Mouse (Mus musculus) CD4-positive, CD25-positive, alpha-beta regulatory T cell, adult 2 months (primary cell): ENCODE results near the gene Myoz2.

Source experiments
- DNase-seq: peaks from one replicate; pipeline ENCODE4 v3.0.0-alpha.2; 2012; ENCODE audit warnings: low read depth, low spot score

Myoz2 gene

GRCm38 (mm10) chr3:123034752-123035151 is at the start of gene Myoz2:
Myoz2 (minus strand) TSS chr3:123035015.
- DNase-seq = no peak

GRCm38 (mm10) chr3:123081665-123082064 is 46.9 kb upstream of the Myoz2 start:
- no peak for DNase-seq

- no peak for DNase-seq
These were observed 46.1 kb upstream of the Myoz2 start for GRCm38 (mm10) chr3:123080943-123081342.

GRCm38 (mm10) chr3:123080017-123080725 is 45.4 kb upstream of the Myoz2 start:
- no peak for DNase-seq

GRCm38 (mm10) chr3:123075759-123076158 is 40.9 kb upstream of the Myoz2 start:
- DNase-seq = no peak

GRCm38 (mm10) chr3:123075034-123075433 is 40.2 kb upstream of the Myoz2 start:
- DNase-seq = no peak

- DNase-seq = no peak
These were observed 38.5 kb upstream of the Myoz2 start for GRCm38 (mm10) chr3:123073351-123073750.

GRCm38 (mm10) chr3:123072472-123072871 is 37.7 kb upstream of the Myoz2 start:
- DNase-seq = no peak

GRCm38 (mm10) chr3:123070996-123071395 is 36.2 kb upstream of the Myoz2 start:
- no peak for DNase-seq

- no peak for DNase-seq
These were observed 32.0 kb upstream of the Myoz2 start for GRCm38 (mm10) chr3:123066836-123067235.

GRCm38 (mm10) chr3:123065466-123065865 is 30.7 kb upstream of the Myoz2 start:
- DNase-seq = no peak

GRCm38 (mm10) chr3:123064186-123064585 is 29.4 kb upstream of the Myoz2 start:
- DNase-seq = no peak

- DNase-seq = no peak
These were observed 27.1 kb upstream of the Myoz2 start for GRCm38 (mm10) chr3:123061931-123062330.

GRCm38 (mm10) chr3:123058832-123059231 is 24.0 kb upstream of the Myoz2 start:
- DNase-seq = no peak

- DNase-seq = no peak
These were observed 19.4 kb upstream of the Myoz2 start for GRCm38 (mm10) chr3:123054178-123054577.

GRCm38 (mm10) chr3:123053192-123053938 is 18.6 kb upstream of the Myoz2 start:
- DNase-seq = no peak

- DNase-seq = no peak
These were observed 7.5 kb upstream of the Myoz2 start for GRCm38 (mm10) chr3:123042308-123042707.

GRCm38 (mm10) chr3:123033804-123034203 is 1.0 kb downstream of the Myoz2 start:
- DNase-seq = no peak

- DNase-seq = no peak
These were observed 9.2 kb downstream of the Myoz2 start for GRCm38 (mm10) chr3:123025634-123026033.

- no peak for DNase-seq
These were observed 10.2 kb downstream of the Myoz2 start for GRCm38 (mm10) chr3:123024496-123025234.

GRCm38 (mm10) chr3:123018792-123019191 is 16.0 kb downstream of the Myoz2 start:
- DNase-seq = no peak

- DNase-seq = no peak
These were observed 21.3 kb downstream of the Myoz2 start for GRCm38 (mm10) chr3:123013476-123013875.
